Mouse (Mus musculus) intestine, embryonic 16.5 days (tissue): ENCODE results near the gene Cadps. TPM values are rescaled to one million over a fixed set of nuclear protein-coding genes. Genes with fewer than 3 reads are reported as not detected.
"Not testable (repeated sequence)": the region's sequence is repeated elsewhere in the genome, so short reads cannot be mapped to it uniquely, and the experiment has no call there.

Experiments used
- ATAC-seq: fragments of 200-750 bp; cut with Nextera tagmentation; 2 replicates; pipeline ENCODE4 v1.8.0; 2017; ENCODE audit warnings: moderate TSS enrichment, moderate library complexity
- H3K27ac ChIP-seq: fragments of 300-500 bp; sonication (generic); 2 replicates; pipeline ENCODE4 v1.5.1; 2014; ENCODE audit warnings: mild to moderate bottlenecking, low read length
- H3K27me3 ChIP-seq: fragments of 300-500 bp; sonication (generic); replicated peaks from 2 replicates; pipeline ENCODE4 v1.6.1; 2014; ENCODE audit warnings: low read length, control low read depth, mixed read lengths; ENCODE audit not compliant: control insufficient read depth, insufficient read depth
- H3K36me3 ChIP-seq: fragments of 300-500 bp; sonication (generic); 2 replicates; pipeline ENCODE4 v1.6.1; 2014; ENCODE audit warnings: low read length, control low read depth; ENCODE audit not compliant: control insufficient read depth, insufficient read depth
- H3K4me1 ChIP-seq: fragments of 300-500 bp; sonication (generic); 2 replicates; pipeline ENCODE4 v1.6.1; 2014; ENCODE audit warnings: low read length, control low read depth, mixed read lengths; ENCODE audit not compliant: control insufficient read depth, insufficient read depth
- H3K4me2 ChIP-seq: fragments of 300-500 bp; sonication (generic); 2 replicates; pipeline ENCODE4 v1.6.1; 2014; ENCODE audit warnings: low read depth, low read length, control low read depth
- H3K4me3 ChIP-seq: fragments of 300-500 bp; sonication (generic); 2 replicates; pipeline ENCODE4 v1.5.1; 2014; ENCODE audit warnings: mild to moderate bottlenecking, low read length
- H3K9ac ChIP-seq: fragments of 300-500 bp; sonication (generic); 2 replicates; pipeline ENCODE4 v1.6.1; 2014; ENCODE audit warnings: low read depth, low read length
- H3K9me3 ChIP-seq: fragments of 300-500 bp; sonication (generic); 2 replicates; pipeline ENCODE4 v1.6.1; 2016; ENCODE audit warnings: low read length, control low read depth; ENCODE audit not compliant: control insufficient read depth
- WGBS: fragments of 180-500 bp; shearing (Covaris S2); extraction: QIAGEN DNeasy Blood & Tissue Kit; methylation state at CpG from one replicate; pipeline ENCODE4 v1.1.7; 2014; 5-methylcytosine and 5-hydroxymethylcytosine counted together
- polyA plus RNA-seq: library from polyadenylated mRNA; unstranded; fragments of >200 nt; fragmentation: Nextera tagmentation; extraction: Ambion mirVana; gene quantifications from 2 replicates; pipeline ENCODE4 v1.2.1, GENCODE M21; 2015

Gene Cadps
- polyA plus RNA-seq, 1 experiment from 2014 or later = 2.6 TPM

GRCm38 (mm10) chr14:12581657-12582056 lies 241.2 kb downstream of the Cadps start:
- no peak for ATAC-seq
- Histone ChIP-seq H3K4me2 (no peak overlapping the region), H3K9ac (no peak overlapping the region), H3K27me3 (no peaks in the 10 kb centered on the region), H3K36me3 (no peaks in the 10 kb centered on the region), H3K4me3 (no peak overlapping the region), H3K27ac (no peak overlapping the region), H3K9me3 (no peaks in the 10 kb centered on the region), H3K4me1 (peaks cover 4% of the 10 kb centered on the region; the same call in 1 of the 2 replicates)
- WGBS = 57% methylated on average over 5 of the region's 5 CpGs

DNA sequence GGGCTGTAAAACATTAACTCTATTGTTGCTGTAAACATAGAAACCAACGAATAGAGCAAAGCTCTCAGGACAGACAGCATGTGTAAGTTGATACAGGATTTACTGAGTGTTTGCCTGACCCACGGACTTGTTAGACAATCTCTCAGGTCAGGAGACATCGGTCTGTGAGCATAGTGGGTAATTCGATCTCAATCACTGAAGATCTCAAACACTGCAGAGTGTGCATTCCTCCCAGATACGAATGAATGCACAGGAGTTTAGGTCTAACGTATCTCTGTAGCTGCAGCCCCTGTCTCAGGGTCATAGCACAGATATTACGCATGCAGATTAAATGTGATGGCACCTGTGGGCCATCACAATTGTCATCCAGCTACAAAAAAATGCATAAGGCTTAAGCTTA lies 242.1 kb downstream of the Cadps start:
- WGBS = 18% methylated on average over 7 of the region's 7 CpGs
- H3K9me3 ChIP-seq = no peaks in the 10 kb centered on the region
- no peak overlapping the region for H3K4me2 ChIP-seq
- no peaks in the 10 kb centered on the region for H3K36me3 ChIP-seq
- no peak for ATAC-seq
- H3K4me3 ChIP-seq = no peak overlapping the region
- no peak overlapping the region for H3K27ac ChIP-seq
- H3K4me1 ChIP-seq = peaks cover 4% of the 10 kb centered on the region; the same call in 1 of the 2 replicates
- H3K27me3 ChIP-seq = no peaks in the 10 kb centered on the region
- H3K9ac ChIP-seq = no peak overlapping the region

GRCm38 (mm10) chr14:12578156-12578555 lies 244.7 kb downstream of the Cadps start:
- H3K36me3 ChIP-seq = no peaks in the 10 kb centered on the region
- H3K4me3 ChIP-seq = no peak overlapping the region
- WGBS = 84% methylated on average over 1 of the region's 1 CpGs
- no peak overlapping the region for H3K9ac ChIP-seq
- H3K4me2 ChIP-seq = no peak overlapping the region
- ATAC-seq = no peak
- H3K27ac ChIP-seq = no peak overlapping the region
- H3K9me3 ChIP-seq = no peaks in the 10 kb centered on the region
- H3K4me1 ChIP-seq = peaks cover 4% of the 10 kb centered on the region; the same call in 1 of the 2 replicates
- no peaks in the 10 kb centered on the region for H3K27me3 ChIP-seq

DNA sequence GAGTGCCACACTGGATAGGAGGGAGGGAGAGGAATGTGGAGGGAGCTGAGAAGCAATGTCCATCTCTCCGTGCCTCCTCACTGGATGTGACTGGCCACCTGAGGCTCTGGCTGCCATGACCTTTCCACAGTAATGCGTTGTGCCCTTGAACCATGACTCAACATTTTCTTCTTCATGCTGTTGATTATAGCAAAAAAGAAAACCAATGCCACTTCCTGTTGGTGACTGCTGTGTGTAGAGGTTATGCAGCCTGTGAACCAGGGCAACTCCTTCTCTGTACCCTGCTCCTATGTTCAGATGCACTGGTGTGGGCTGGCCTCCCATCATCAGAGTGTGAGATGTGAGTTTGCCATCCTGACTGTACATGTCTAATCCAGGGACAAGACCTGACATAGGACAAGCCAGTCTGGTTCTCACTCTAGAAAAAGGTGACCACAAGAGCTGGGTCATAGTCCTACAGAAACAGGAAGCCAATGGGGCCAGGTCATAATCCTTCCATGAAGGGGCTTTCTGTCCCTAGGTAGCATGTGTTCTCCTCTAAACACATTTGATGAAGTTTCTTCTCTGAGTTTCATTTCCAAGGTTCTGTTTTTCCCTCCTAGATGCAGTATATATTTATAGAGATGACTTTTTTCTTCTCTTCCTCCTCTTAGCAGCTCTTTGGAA lies 245.3 kb downstream of the Cadps start:
- WGBS = 77% methylated on average over 2 of the region's 2 CpGs
- Histone ChIP-seq H3K27ac (no peak overlapping the region), H3K4me1 (peaks cover 4% of the 10 kb centered on the region; the same call in 1 of the 2 replicates), H3K36me3 (no peaks in the 10 kb centered on the region), H3K4me3 (no peak overlapping the region), H3K9ac (no peak overlapping the region), H3K27me3 (no peaks in the 10 kb centered on the region), H3K4me2 (no peak overlapping the region), H3K9me3 (no peaks in the 10 kb centered on the region)
- ATAC-seq = no peak

GRCm38 (mm10) chr14:12575105-12575504 lies 247.8 kb downstream of the Cadps start:
- H3K9me3 ChIP-seq = no peaks in the 10 kb centered on the region
- no peak overlapping the region for H3K4me3 ChIP-seq
- 19% methylated on average over 3 of the region's 3 CpGs for WGBS
- H3K27me3 ChIP-seq = no peaks in the 10 kb centered on the region
- H3K4me1 ChIP-seq = no peaks in the 10 kb centered on the region
- H3K4me2 ChIP-seq = no peak overlapping the region
- H3K9ac ChIP-seq = no peak overlapping the region
- H3K36me3 ChIP-seq = no peaks in the 10 kb centered on the region
- H3K27ac ChIP-seq = no peak overlapping the region
- no peak for ATAC-seq

DNA sequence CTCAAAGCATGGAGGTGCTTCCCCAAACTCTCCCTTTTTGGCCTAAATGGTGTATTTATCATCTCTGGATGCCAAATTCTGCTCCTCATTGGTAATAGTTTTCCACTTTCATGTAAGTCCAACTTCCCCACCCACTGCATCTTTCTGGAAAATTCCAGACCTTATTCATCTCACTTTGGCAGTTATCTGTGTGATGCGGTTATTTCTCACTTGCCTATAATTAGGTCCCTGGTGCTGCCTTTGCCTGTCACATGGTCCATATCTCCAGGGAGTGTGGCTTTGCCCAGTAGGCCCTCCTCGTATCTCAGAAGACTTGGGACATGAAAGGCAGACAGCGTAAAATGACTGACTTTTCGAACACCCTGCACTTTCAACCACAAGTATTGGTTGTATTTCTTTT lies 248.5 kb downstream of the Cadps start:
- no peak overlapping the region for H3K4me3 ChIP-seq
- no peaks in the 10 kb centered on the region for H3K4me1 ChIP-seq
- 85% methylated on average over 4 of the region's 4 CpGs for WGBS
- no peaks in the 10 kb centered on the region for H3K9me3 ChIP-seq
- H3K36me3 ChIP-seq = no peaks in the 10 kb centered on the region
- no peak overlapping the region for H3K27ac ChIP-seq
- H3K27me3 ChIP-seq = no peaks in the 10 kb centered on the region
- no peak for ATAC-seq
- H3K9ac ChIP-seq = no peak overlapping the region
- no peak overlapping the region for H3K4me2 ChIP-seq

GRCm38 (mm10) chr14:12561730-12562129 lies 261.1 kb downstream of the Cadps start:
- H3K4me2 ChIP-seq, H3K9me3 ChIP-seq, H3K27me3 ChIP-seq, H3K36me3 ChIP-seq, H3K4me1 ChIP-seq, H3K27ac ChIP-seq, ATAC-seq, H3K4me3 ChIP-seq, H3K9ac ChIP-seq: not testable (repeated sequence)

- Histone ChIP-seq H3K4me3 (no peak overlapping the region), H3K4me2 (no peak overlapping the region), H3K27ac (no peak overlapping the region), H3K27me3 (no peaks in the 10 kb centered on the region), H3K4me1 (no peaks in the 10 kb centered on the region), H3K9me3 (no peaks in the 10 kb centered on the region; the same call in 1 of the 2 replicates), H3K36me3 (no peaks in the 10 kb centered on the region), H3K9ac (no peak overlapping the region)
- no peak for ATAC-seq
- WGBS = 83% methylated on average over 1 of the region's 1 CpGs
Observed at GRCm38 (mm10) chr14:12560233-12560577, 262.7 kb downstream of the Cadps start.

DNA sequence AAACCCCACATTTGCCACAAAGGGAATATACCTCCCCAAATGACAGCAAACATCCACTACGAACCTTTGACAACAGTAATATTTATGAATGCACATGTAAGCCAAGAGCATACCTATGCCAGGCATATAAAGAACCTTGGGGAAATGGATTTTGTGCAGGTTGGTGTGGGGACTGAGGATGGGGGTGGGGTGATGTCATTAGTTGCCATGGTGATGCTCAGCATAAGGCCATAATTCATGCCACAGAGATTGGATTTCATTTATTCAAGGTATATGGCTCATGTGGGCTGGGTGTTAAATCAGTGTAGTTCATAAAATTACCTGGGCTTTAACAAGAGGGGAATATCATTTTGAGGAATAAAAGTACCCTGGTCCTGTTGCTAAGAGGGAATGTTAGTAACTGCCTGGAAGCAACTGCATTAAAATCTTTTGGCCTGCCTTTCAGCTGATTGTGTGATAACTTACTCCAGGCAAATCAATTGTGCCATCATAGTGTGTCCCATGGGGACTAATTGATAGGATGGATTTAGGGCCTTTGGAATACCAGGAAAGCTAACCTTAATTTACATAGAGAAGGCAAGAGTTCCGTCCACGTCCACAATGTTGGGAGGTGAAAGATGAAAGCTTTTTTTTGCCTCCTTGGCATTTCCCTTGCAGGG lies 263.2 kb downstream of the Cadps start:
- H3K27ac ChIP-seq = no peak overlapping the region
- no peaks in the 10 kb centered on the region; the same call in 1 of the 2 replicates for H3K9me3 ChIP-seq
- H3K27me3 ChIP-seq = no peaks in the 10 kb centered on the region
- H3K4me3 ChIP-seq = no peak overlapping the region
- WGBS = 71% methylated on average over 3 of the region's 3 CpGs
- no peaks in the 10 kb centered on the region for H3K4me1 ChIP-seq
- no peak overlapping the region for H3K9ac ChIP-seq
- H3K4me2 ChIP-seq = no peak overlapping the region
- ATAC-seq = no peak
- no peaks in the 10 kb centered on the region for H3K36me3 ChIP-seq
